Mouse (Mus musculus) central nervous system, embryonic 18 days (tissue): ENCODE data around the gene Arl3. TPM values are rescaled to one million over a fixed set of nuclear protein-coding genes. Genes with fewer than 3 reads are reported as not detected.

ENCODE experiments used
- polyA plus RNA-seq: library from polyadenylated mRNA; depleted of rRNA; stranded (reverse); fragments of >200 nt; gene quantifications from 2 replicates; pipeline ENCODE4 v1.2.3, GENCODE M21; 2012; rRNA removed

Gene Arl3
- polyA plus RNA-seq, result 214 and 225 TPM in 2 replicates

DNA sequence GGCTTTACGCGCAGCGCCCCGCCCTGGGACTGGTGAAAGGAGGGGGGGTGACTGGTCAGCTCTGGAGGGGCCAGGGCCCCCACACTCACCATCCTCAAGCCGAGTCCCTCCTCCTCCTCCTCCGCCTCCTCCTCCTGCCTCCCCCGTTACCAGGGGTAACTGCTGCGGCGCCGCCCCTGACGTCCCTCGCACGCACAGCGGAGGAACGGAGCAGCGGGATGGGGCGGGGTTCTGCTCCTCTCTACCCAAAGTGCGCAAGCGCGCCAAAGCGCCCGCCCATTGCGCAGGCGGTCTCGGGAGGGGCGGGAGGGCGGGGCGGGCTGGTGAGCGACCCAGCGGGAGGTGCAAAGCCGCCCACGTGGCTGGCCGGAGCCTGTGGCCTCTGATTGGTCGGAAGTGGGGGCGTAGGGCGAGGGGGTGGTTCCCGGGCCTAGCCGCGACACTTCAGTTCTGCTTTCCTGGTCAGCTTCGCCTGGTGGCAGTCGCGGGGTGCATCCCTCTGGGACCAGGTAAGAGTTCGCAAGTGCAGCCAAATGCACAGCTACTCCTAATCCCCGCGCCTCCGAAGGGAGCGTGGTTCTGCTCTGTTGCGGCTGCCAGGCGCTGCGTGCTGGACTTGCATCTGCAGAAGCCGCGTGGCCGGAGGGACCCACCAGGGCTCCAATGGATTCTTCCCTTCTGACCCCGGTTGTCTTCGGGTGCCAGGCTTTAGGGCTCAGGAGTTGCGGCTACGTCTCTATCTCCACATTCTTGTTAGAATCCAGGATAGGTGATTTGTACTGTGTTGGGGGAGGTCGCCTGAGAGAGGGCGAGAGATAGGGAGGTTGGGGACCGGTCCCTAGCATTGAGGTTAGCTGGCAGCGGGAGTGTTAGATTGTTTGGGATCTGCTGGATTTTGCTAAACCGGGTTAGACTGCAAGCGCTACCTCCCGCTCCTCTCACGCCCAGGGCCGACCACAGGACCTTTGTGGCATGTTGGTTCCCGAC lies at the start of gene Arl3, which contains the start of gene Sfxn2:
Gene Arl3, minus strand, starts transcription at position 248 of the 987 bp plus-strand sequence.
Gene Sfxn2, plus strand, starts transcription at position 415 of the 987 bp plus-strand sequence.

DNA sequence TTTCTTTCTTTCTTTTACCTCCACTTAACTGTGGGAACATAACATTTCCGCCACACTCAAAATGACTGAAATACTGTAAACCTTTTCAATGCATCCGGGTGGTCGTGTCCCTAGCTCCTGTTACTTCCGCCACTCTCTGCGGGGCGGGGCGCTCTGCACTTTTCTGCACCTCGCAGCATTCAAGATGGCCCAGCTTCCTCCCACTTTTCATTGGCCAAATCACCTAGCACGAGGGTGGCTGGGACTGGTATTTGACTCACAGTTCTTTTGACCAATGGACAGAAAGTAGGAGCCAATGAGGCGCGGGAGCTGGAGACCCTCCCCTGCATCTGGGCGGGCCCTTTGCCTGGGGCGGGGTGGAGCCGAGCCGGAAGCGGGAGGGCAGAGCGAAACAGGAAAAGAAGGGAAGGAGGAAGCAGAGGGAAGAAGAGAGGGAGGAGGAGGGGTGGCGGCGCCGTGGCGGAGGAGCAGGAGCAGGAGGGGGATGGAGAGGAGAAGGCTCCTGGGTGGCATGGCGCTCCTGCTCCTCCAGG lies 25.8 kb upstream of the Arl3 start, which contains the start of gene Wbp1l:
Gene Wbp1l, plus strand, starts transcription at position 365 of the 533 bp plus-strand sequence.

DNA sequence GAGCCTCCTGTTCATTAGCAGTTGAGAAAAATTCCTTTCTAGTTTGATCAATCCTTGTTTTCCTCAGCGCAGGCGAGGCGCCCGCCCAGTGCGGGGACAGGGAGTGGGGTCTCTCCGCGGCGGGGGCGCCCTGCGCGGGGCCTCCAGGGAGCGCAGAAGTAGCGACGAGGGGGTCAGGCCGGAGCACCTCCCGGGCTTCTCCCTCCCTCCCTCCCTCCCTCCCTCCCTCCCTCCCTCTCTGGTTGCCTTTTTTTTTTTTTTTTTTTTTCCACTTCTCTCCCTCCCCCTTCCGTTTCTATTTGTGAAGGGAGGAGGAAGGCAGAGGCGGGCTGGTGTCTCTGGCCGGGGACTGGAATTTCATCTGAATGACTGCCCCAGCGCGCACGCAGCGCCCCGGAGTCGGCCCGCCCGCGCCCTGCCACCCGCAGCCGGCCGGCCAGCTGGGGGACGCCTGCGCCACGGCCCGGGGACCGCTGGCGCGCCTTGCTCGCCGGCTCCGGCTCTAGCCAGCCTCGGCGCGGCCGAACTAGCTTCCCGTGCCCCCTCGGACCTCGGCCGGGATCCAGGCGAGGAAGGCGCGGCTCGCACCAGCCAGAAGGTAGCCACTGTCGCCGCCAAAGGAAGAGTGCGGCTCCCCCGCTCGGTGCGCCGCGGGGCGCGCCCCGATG lies 71.5 kb downstream of the Arl3 start, which contains the start of gene Trim8:
Gene Trim8, plus strand, starts transcription at position 302 of the 668 bp plus-strand sequence.

Other genes starting within 250 kb of the Arl3 start
- gene Psd, start 246.0 kb downstream of the Arl3 start, polyA plus RNA-seq, result 386 and 422 TPM in 2 replicates
- 30.4 and 34.5 TPM in 2 replicates for gene Fbxl15, start 245.0 kb downstream of the Arl3 start, polyA plus RNA-seq
- gene Cuedc2, start 234.5 kb downstream of the Arl3 start, polyA plus RNA-seq, result 257 and 259 TPM in 2 replicates
- 15.7 and 20.4 TPM in 2 replicates for gene Mfsd13a, start 232.1 kb downstream of the Arl3 start, polyA plus RNA-seq
- gene 2310034G01Rik, start 222.9 kb downstream of the Arl3 start, polyA plus RNA-seq, result 1.6 and 2.1 TPM in 2 replicates
- 237 and 248 TPM in 2 replicates for gene Actr1a, start 177.4 kb downstream of the Arl3 start, polyA plus RNA-seq
- 14.1 and 14.5 TPM in 2 replicates for gene Sufu, start 176.3 kb downstream of the Arl3 start, polyA plus RNA-seq
- 31.2 and 39.2 TPM in 2 replicates for gene Trim8, start 71.5 kb downstream of the Arl3 start, polyA plus RNA-seq
- gene Sfxn2, start 167 bp upstream of the Arl3 start, polyA plus RNA-seq, result 12.6 and 13.3 TPM in 2 replicates
- 27.9 and 29.8 TPM in 2 replicates for gene Wbp1l, start 25.9 kb upstream of the Arl3 start, polyA plus RNA-seq
- gene Cyp17a1, start 100.0 kb upstream of the Arl3 start, polyA plus RNA-seq, result not detected in 2 replicates
- 12.8 and 13.4 TPM in 2 replicates for gene Borcs7, start 116.7 kb upstream of the Arl3 start, polyA plus RNA-seq
- 14.0 TPM in 2 replicates for gene As3mt, start 134.3 kb upstream of the Arl3 start, polyA plus RNA-seq
- gene Cnnm2, start 188.4 kb upstream of the Arl3 start, polyA plus RNA-seq, result 10.3 TPM in 2 replicates